Mouse (Mus musculus) layer of hippocampus, adult 9-10 months (tissue): ENCODE measurements at regions not wholly inside any gene's neighbourhood (a gene's known extent, or its start where the extent isn't known, plus 50 kb on each side); places are given as distances from the start of the nearest gene placed in this dataset.

Experiments used
- DNase-seq: peaks from one replicate; pipeline ENCODE4 v3.0.0; 2022; ENCODE audit warnings: low spot score

GRCm38 (mm10) chr15:13455560-13456219 lies 282.2 kb upstream of the Cdh6 start:
- no peak for DNase-seq

GRCm38 (mm10) chr15:13450385-13450784 lies 276.9 kb upstream of the Cdh6 start:
- DNase-seq = no peak

GRCm38 (mm10) chr15:13434608-13435007 lies 261.1 kb upstream of the Cdh6 start:
- no peak for DNase-seq

- no peak for DNase-seq
These were observed 259.5 kb upstream of the Cdh6 start for GRCm38 (mm10) chr15:13432971-13433370.

- DNase-seq = no peak
These were observed 246.1 kb upstream of the Cdh6 start for GRCm38 (mm10) chr15:13419616-13420015.

GRCm38 (mm10) chr15:13410065-13410688 lies 236.7 kb upstream of the Cdh6 start:
- DNase-seq = no peak

GRCm38 (mm10) chr15:13393155-13393554 lies 219.7 kb upstream of the Cdh6 start:
- DNase-seq = no peak

- DNase-seq = no peak
These were observed 217.9 kb upstream of the Cdh6 start for GRCm38 (mm10) chr15:13391331-13391730.

- no peak for DNase-seq
These were observed 211.3 kb upstream of the Cdh6 start for GRCm38 (mm10) chr15:13384815-13385214.

GRCm38 (mm10) chr15:13375590-13375989 lies 202.1 kb upstream of the Cdh6 start:
- no peak for DNase-seq

- no peak for DNase-seq
These were observed 195.3 kb upstream of the Cdh6 start for GRCm38 (mm10) chr15:13368799-13369198.

- DNase-seq = no peak
These were observed 193.9 kb upstream of the Cdh6 start for GRCm38 (mm10) chr15:13367291-13367954.

- no peak for DNase-seq
These were observed 193.1 kb upstream of the Cdh6 start for GRCm38 (mm10) chr15:13366606-13367005.

- DNase-seq = no peak
These were observed 187.3 kb upstream of the Cdh6 start for GRCm38 (mm10) chr15:13360741-13361140.

GRCm38 (mm10) chr15:13359026-13359425 lies 185.6 kb upstream of the Cdh6 start:
- DNase-seq = no peak

- no peak for DNase-seq
These were observed 176.8 kb upstream of the Cdh6 start for GRCm38 (mm10) chr15:13350321-13350720.

GRCm38 (mm10) chr15:13336392-13336791 lies 162.9 kb upstream of the Cdh6 start:
- DNase-seq = no peak

- no peak for DNase-seq
These were observed 151.0 kb upstream of the Cdh6 start for GRCm38 (mm10) chr15:13324439-13324838.

GRCm38 (mm10) chr15:13320599-13321348 lies 147.3 kb upstream of the Cdh6 start:
- DNase-seq = no peak

GRCm38 (mm10) chr15:13304562-13304961 lies 131.1 kb upstream of the Cdh6 start:
- peak; percentile 29 for DNase-seq

- no peak for DNase-seq
These were observed 130.0 kb upstream of the Cdh6 start for GRCm38 (mm10) chr15:13303456-13303855.

- DNase-seq = no peak
These were observed 129.2 kb upstream of the Cdh6 start for GRCm38 (mm10) chr15:13302672-13303071.

GRCm38 (mm10) chr15:13296967-13297366 lies 123.5 kb upstream of the Cdh6 start:
- DNase-seq = no peak
